Mouse (Mus musculus) thymus, postnatal 14 days (tissue): ENCODE data around the gene Gnl1.
"Not testable (repeated sequence)": the region's sequence is repeated elsewhere in the genome, so short reads cannot be mapped to it uniquely, and the experiment has no call there.

ENCODE experiments used
- DNase-seq: peaks from one replicate; pipeline ENCODE4 v3.0.0; 2021

Gene Gnl1

GRCm38 (mm10) chr17:36027663-36028062, 48.0 kb downstream of the Gnl1 start:
- DNase-seq, result no peak

- DNase-seq, result no peak
Observed at GRCm38 (mm10) chr17:36028879-36029619, 49.4 kb downstream of the Gnl1 start.

- DNase-seq, result not testable (repeated sequence)
Observed at GRCm38 (mm10) chr17:36030046-36030702, 50.5 kb downstream of the Gnl1 start.

GRCm38 (mm10) chr17:36030703-36031582, 51.3 kb downstream of the Gnl1 start:
- DNase-seq, result peak; percentile 2

- DNase-seq, result peak; percentile 71
Observed at GRCm38 (mm10) chr17:36031583-36032331, 52.1 kb downstream of the Gnl1 start.

GRCm38 (mm10) chr17:36032351-36032875, 52.8 kb downstream of the Gnl1 start, which contains the start of gene H2-T23:
Gene H2-T23, minus strand, starts transcription at chr17:36032855.
- DNase-seq, result peak; percentile 75

GRCm38 (mm10) chr17:36034524-36034923, 54.9 kb downstream of the Gnl1 start:
- not testable (repeated sequence) for DNase-seq

GRCm38 (mm10) chr17:36035010-36035638, 55.5 kb downstream of the Gnl1 start:
- peak; percentile 84 for DNase-seq

GRCm38 (mm10) chr17:36036126-36036525, 56.5 kb downstream of the Gnl1 start:
- DNase-seq, result not testable (repeated sequence)
